Mouse (Mus musculus): ENCODE results near the gene Cct8l1. TPM values are rescaled to one million over a fixed set of nuclear protein-coding genes. Genes with fewer than 3 reads are reported as not detected.

Gene Cct8l1
- total and polyA plus RNA-seq, 3 experiments: not detected

GRCm38 (mm10) chr5:25536921-25537409, 21.1 kb downstream of the Cct8l1 start:
- H3K4me3 ChIP-seq (replicated peaks in 1 of 3; ENCODE audit: low read depth in 2 of 3, low read length in 2 of 3, poor library complexity in 1 of 3): no peak overlapping the region
- no peak for DNase-seq (ENCODE audit: extremely low read depth)
- in situ Hi-C loops (cut with MboI; ENCODE audit: low pct_ligation_motif_present, low pct_unique_long_range_greater_than_20kb, low sequenced_read_pairs): no loop called here

GRCm38 (mm10) chr5:25540412-25540811, 24.5 kb downstream of the Cct8l1 start:
- H3K79me2 ChIP-seq (replicated peaks; ENCODE audit: control insufficient read depth, extremely low read depth, insufficient read depth, poor library complexity, severe bottlenecking): no peaks in the 10 kb centered on the region
- peaks cover 22% of the 10 kb centered on the region for H3K9me3 ChIP-seq (replicated peaks; ENCODE audit: low read length)
- no peaks in the 10 kb centered on the region for H3K27me3 ChIP-seq (replicated peaks)
- H3K27ac ChIP-seq (ENCODE audit: insufficient read depth, low read depth): no peak overlapping the region
- DNase-seq (ENCODE audit: extremely low read depth): no peak
- H3K36me3 ChIP-seq (replicated peaks in 1 of 2; ENCODE audit: control insufficient read depth in 1 of 2, insufficient read depth in 1 of 2, low read length in 1 of 2): no peaks in the 10 kb centered on the region
- H3K4me3 ChIP-seq (replicated peaks in 1 of 3; ENCODE audit: low read depth in 2 of 3, low read length in 2 of 3, poor library complexity in 1 of 3): no peak overlapping the region
- in situ Hi-C loops (cut with MboI; ENCODE audit: low pct_ligation_motif_present, low pct_unique_long_range_greater_than_20kb, low sequenced_read_pairs) (no loop called here), dilution Hi-C loops (cut with MboI; ENCODE audit: extremely low pct_ligation_motif_present, extremely low pct_unique_long_range_greater_than_20kb, low sequenced_read_pairs) (no loop called here)
- peaks cover 0 to 5% of the 10 kb centered on the region in 2 experiments; a peak in 1 of 4 replicates for H3K4me1 ChIP-seq (ENCODE audit: control insufficient read depth in 1 of 2, insufficient read depth in 2 of 2)
- TF ChIP-seq ZC3H11A (IDR thresholded peaks at IDR 0.05; ENCODE audit: low read depth, low read length): no peak
- TF ChIP-seq MAFK (IDR thresholded peaks at IDR 0.05; ENCODE audit: insufficient replicate concordance, low read length): no peak
- TF ChIP-seq MAX (IDR thresholded peaks at IDR 0.05; ENCODE audit: low read length): no peak
- TF ChIP-seq POLR2A (IDR thresholded peaks at IDR 0.05; ENCODE audit: low read depth, low read length): no peak
- TF ChIP-seq MXI1 (IDR thresholded peaks at IDR 0.05; ENCODE audit: low read depth, low read length): no peak
- TF ChIP-seq PAX5 (IDR thresholded peaks at IDR 0.05; ENCODE audit: low read length): no peak
- TF ChIP-seq ETS1 (conservative IDR thresholded peaks at IDR 0.05; ENCODE audit: low read depth, low read length): no peak
- TF ChIP-seq E2F4 (IDR thresholded peaks at IDR 0.05; ENCODE audit: insufficient replicate concordance, low read depth, low read length): no peak
- no peak for TF ChIP-seq USF2 (conservative IDR thresholded peaks at IDR 0.05; ENCODE audit: low read depth, low read length)
- TF ChIP-seq CHD2 (IDR thresholded peaks at IDR 0.05; ENCODE audit: low read length): no peak
- TF ChIP-seq CTCF (conservative IDR thresholded peaks at IDR 0.05 in 1 of 2, IDR thresholded peaks at IDR 0.05 in 1 of 2; ENCODE audit: low read depth in 2 of 2, low read length in 2 of 2): no peak
- no peak for TF ChIP-seq SIN3A (IDR thresholded peaks at IDR 0.05; ENCODE audit: low read length)
- no peak for TF ChIP-seq TBP (conservative IDR thresholded peaks at IDR 0.05; ENCODE audit: low read depth, low read length)
- no peak for TF ChIP-seq BHLHE40 (IDR thresholded peaks at IDR 0.05; ENCODE audit: low read depth, low read length)
- TF ChIP-seq MAZ (IDR thresholded peaks at IDR 0.05; ENCODE audit: low read depth, low read length): no peak
- H3K9ac ChIP-seq (ENCODE audit: insufficient read depth, low read depth): no peak overlapping the region
- no peak overlapping the region for H3K4me2 ChIP-seq (ENCODE audit: insufficient read depth, low read depth, poor library complexity, severe bottlenecking)

More at GRCm38 (mm10) chr5:25536921-25537409, 21.1 kb downstream of the Cct8l1 start:
- no peak overlapping the region for H3K27ac ChIP-seq (ENCODE audit: insufficient read depth, low read depth)
- no peaks in the 10 kb centered on the region for H3K27me3 ChIP-seq (replicated peaks)
- peaks cover 22% of the 10 kb centered on the region for H3K9me3 ChIP-seq (replicated peaks; ENCODE audit: low read length)
- no peak overlapping the region for H3K9ac ChIP-seq (ENCODE audit: insufficient read depth, low read depth)
- dilution Hi-C loops (cut with MboI; ENCODE audit: extremely low pct_ligation_motif_present, extremely low pct_unique_long_range_greater_than_20kb, low sequenced_read_pairs): no loop called here
- H3K4me2 ChIP-seq (ENCODE audit: insufficient read depth, low read depth, poor library complexity, severe bottlenecking): no peak overlapping the region
- TF ChIP-seq JUND (conservative IDR thresholded peaks at IDR 0.05; ENCODE audit: low read depth, low read length) (no peak), UBTF (IDR thresholded peaks at IDR 0.05; ENCODE audit: low read depth, low read length) (no peak), MAX (IDR thresholded peaks at IDR 0.05; ENCODE audit: low read length) (no peak), ZMIZ1 (IDR thresholded peaks at IDR 0.05; ENCODE audit: low read depth, low read length) (no peak), BHLHE40 (IDR thresholded peaks at IDR 0.05; ENCODE audit: low read depth, low read length) (no peak), IRF4 (IDR thresholded peaks at IDR 0.05; ENCODE audit: low read depth, low read length) (no peak), NELFE (IDR thresholded peaks at IDR 0.05; ENCODE audit: low read depth, low read length) (no peak), SMC3 (IDR thresholded peaks at IDR 0.05; ENCODE audit: low read depth, low read length) (no peak), RAD21 (IDR thresholded peaks at IDR 0.05; ENCODE audit: low read depth, low read length) (no peak), E2F4 (IDR thresholded peaks at IDR 0.05; ENCODE audit: insufficient replicate concordance, low read depth, low read length) (no peak), CHD2 (IDR thresholded peaks at IDR 0.05; ENCODE audit: low read length) (no peak), TCF12 (IDR thresholded peaks at IDR 0.05; ENCODE audit: low read depth, low read length) (no peak), MEF2A (IDR thresholded peaks at IDR 0.05; ENCODE audit: borderline replicate concordance, low read depth, low read length) (no peak), MAFK (IDR thresholded peaks at IDR 0.05; ENCODE audit: insufficient replicate concordance, low read length) (no peak), ZC3H11A (IDR thresholded peaks at IDR 0.05; ENCODE audit: low read depth, low read length) (no peak), ZNF384 (IDR thresholded peaks at IDR 0.05; ENCODE audit: low read depth, low read length) (no peak), ELF1 (IDR thresholded peaks at IDR 0.05; ENCODE audit: low read depth, low read length) (no peak), POLR2A (IDR thresholded peaks at IDR 0.05; ENCODE audit: low read depth, low read length) (no peak)
- no peaks in the 10 kb centered on the region for H3K4me1 ChIP-seq (ENCODE audit: control insufficient read depth in 1 of 2, insufficient read depth in 2 of 2)
- no peaks in the 10 kb centered on the region for H3K79me2 ChIP-seq (replicated peaks; ENCODE audit: control insufficient read depth, extremely low read depth, insufficient read depth, poor library complexity, severe bottlenecking)
- no peaks in the 10 kb centered on the region for H3K36me3 ChIP-seq (replicated peaks in 1 of 2; ENCODE audit: control insufficient read depth in 1 of 2, insufficient read depth in 1 of 2, low read length in 1 of 2)

Measured in CH12.LX (cell line).